Mouse (Mus musculus): ENCODE data around the gene Pnrc2. TPM values are rescaled to one million over a fixed set of nuclear protein-coding genes. Genes with fewer than 3 reads are reported as not detected.

Pnrc2 gene
- polyA plus RNA-seq, 1 experiment from 2014 or later = 133 TPM

GRCm38 (mm10) chr4:135899050-135899448 lies 25.4 kb upstream of the Pnrc2 start:
- Histone ChIP-seq H3K9ac (ENCODE audit: low read depth, low read length) (no peak overlapping the region), H3K27me3 (replicated peaks; ENCODE audit: control insufficient read depth, insufficient read depth, low read length) (no peaks in the 10 kb centered on the region), H3K4me2 (no peak overlapping the region; the same call in 1 of the 2 replicates), H3K4me1 (replicated peaks; ENCODE audit: control insufficient read depth, insufficient read depth, low read length) (peaks cover 42% of the 10 kb centered on the region), H3K27ac (ENCODE audit: low read depth, low read length) (no peak overlapping the region; the same call in 1 of the 2 replicates), H3K36me3 (ENCODE audit: control insufficient read depth, insufficient read depth, low read length) (no peaks in the 10 kb centered on the region), H3K9me3 (ENCODE audit: control insufficient read depth, low read length) (no peaks in the 10 kb centered on the region), H3K4me3 (ENCODE audit: low read depth, low read length) (no peak overlapping the region)
- ATAC-seq (replicated peaks; ENCODE audit: low FRiP score) = no peak
- no peak for DNase-seq (ENCODE audit: low spot score)
- WGBS = 74% methylated on average over 7 of the region's 7 CpGs

- no peaks in the 10 kb centered on the region for H3K36me3 ChIP-seq (ENCODE audit: control insufficient read depth, insufficient read depth, low read length)
- H3K4me2 ChIP-seq = peak overlapping the region; percentile 64
- no peak for DNase-seq (ENCODE audit: low spot score)
- 26% methylated on average over 8 of the region's 9 CpGs for WGBS
- ATAC-seq (replicated peaks; ENCODE audit: low FRiP score) = peak; percentile 95
- no peak overlapping the region for H3K4me3 ChIP-seq (ENCODE audit: low read depth, low read length)
- H3K27ac ChIP-seq (ENCODE audit: low read depth, low read length) = peak overlapping the region; percentile 73
- peak overlapping the region; percentile 38 for H3K9ac ChIP-seq (ENCODE audit: low read depth, low read length)
- H3K27me3 ChIP-seq (replicated peaks; ENCODE audit: control insufficient read depth, insufficient read depth, low read length) = no peaks in the 10 kb centered on the region
- H3K4me1 ChIP-seq (replicated peaks; ENCODE audit: control insufficient read depth, insufficient read depth, low read length) = peaks cover 42% of the 10 kb centered on the region
- no peaks in the 10 kb centered on the region for H3K9me3 ChIP-seq (ENCODE audit: control insufficient read depth, low read length)
Measured at GRCm38 (mm10) chr4:135898380-135899049, 24.9 kb upstream of the Pnrc2 start.

- no peaks in the 10 kb centered on the region for H3K27me3 ChIP-seq (replicated peaks; ENCODE audit: control insufficient read depth, insufficient read depth, low read length)
- 50% methylated on average over 6 of the region's 6 CpGs for WGBS
- H3K9me3 ChIP-seq (ENCODE audit: control insufficient read depth, low read length) = no peaks in the 10 kb centered on the region
- peaks cover 49% of the 10 kb centered on the region for H3K4me1 ChIP-seq (replicated peaks; ENCODE audit: control insufficient read depth, insufficient read depth, low read length)
- peak overlapping the region; percentile 41 for H3K4me3 ChIP-seq (ENCODE audit: low read depth, low read length)
- peak overlapping the region; percentile 64 for H3K4me2 ChIP-seq
- H3K9ac ChIP-seq (ENCODE audit: low read depth, low read length) = peak overlapping the region; percentile 61
- DNase-seq (ENCODE audit: low spot score) = peak; percentile 29
- H3K27ac ChIP-seq (ENCODE audit: low read depth, low read length) = peak overlapping the region; percentile 75
- no peaks in the 10 kb centered on the region for H3K36me3 ChIP-seq (ENCODE audit: control insufficient read depth, insufficient read depth, low read length)
- ATAC-seq (replicated peaks; ENCODE audit: low FRiP score) = no peak
Measured at GRCm38 (mm10) chr4:135896157-135896556, 22.5 kb upstream of the Pnrc2 start.

- H3K4me2 ChIP-seq = peak within 1 kb of the TSS; percentile 64
- H3K9ac ChIP-seq (ENCODE audit: low read depth, low read length) = peak within 1 kb of the TSS; percentile 61
- 28% methylated on average over 8 of the region's 8 CpGs for WGBS
- H3K4me3 ChIP-seq (ENCODE audit: low read depth, low read length) = peak within 1 kb of the TSS; percentile 41
- DNase-seq (ENCODE audit: low spot score) = peak; percentile 38
- H3K36me3 ChIP-seq (ENCODE audit: control insufficient read depth, insufficient read depth, low read length) = no peaks in the 10 kb centered on the region
- H3K4me1 ChIP-seq (replicated peaks; ENCODE audit: control insufficient read depth, insufficient read depth, low read length) = peaks cover 49% of the 10 kb centered on the region
- peak within 1 kb of the TSS; percentile 75 for H3K27ac ChIP-seq (ENCODE audit: low read depth, low read length)
- no peaks in the 10 kb centered on the region for H3K27me3 ChIP-seq (replicated peaks; ENCODE audit: control insufficient read depth, insufficient read depth, low read length)
- no peaks in the 10 kb centered on the region for H3K9me3 ChIP-seq (ENCODE audit: control insufficient read depth, low read length)
- peak; percentile 36; the same call in 1 of the 2 replicates for ATAC-seq (replicated peaks; ENCODE audit: low FRiP score)
Measured at GRCm38 (mm10) chr4:135895071-135895571, 21.5 kb upstream of the Pnrc2 start, which contains the start of gene Cnr2. Gene Cnr2 (plus strand): TSS chr4:135895394.

- Histone ChIP-seq H3K9ac (ENCODE audit: low read depth, low read length) (no peak overlapping the region), H3K4me1 (replicated peaks; ENCODE audit: control insufficient read depth, insufficient read depth, low read length) (peaks cover 36% of the 10 kb centered on the region), H3K9me3 (ENCODE audit: control insufficient read depth, low read length) (no peaks in the 10 kb centered on the region), H3K27me3 (replicated peaks; ENCODE audit: control insufficient read depth, insufficient read depth, low read length) (no peaks in the 10 kb centered on the region), H3K4me2 (peak overlapping the region; percentile 2; the same call in 1 of the 2 replicates), H3K4me3 (ENCODE audit: low read depth, low read length) (no peak overlapping the region), H3K36me3 (ENCODE audit: control insufficient read depth, insufficient read depth, low read length) (no peaks in the 10 kb centered on the region), H3K27ac (ENCODE audit: low read depth, low read length) (peak overlapping the region; percentile 21; the same call in 1 of the 2 replicates)
- ATAC-seq (replicated peaks; ENCODE audit: low FRiP score) (peak; percentile 70), DNase-seq (ENCODE audit: low spot score) (no peak)
- 34% methylated on average over 4 of the region's 4 CpGs for WGBS
Measured at GRCm38 (mm10) chr4:135892884-135893283, 19.2 kb upstream of the Pnrc2 start.

- no peaks in the 10 kb centered on the region for H3K9me3 ChIP-seq (ENCODE audit: control insufficient read depth, low read length)
- WGBS = 60% methylated on average over 2 of the region's 2 CpGs
Measured at GRCm38 (mm10) chr4:135891539-135891938, 17.9 kb upstream of the Pnrc2 start.

GRCm38 (mm10) chr4:135889884-135890283 lies 16.2 kb upstream of the Pnrc2 start:
- ATAC-seq (replicated peaks; ENCODE audit: low FRiP score) = peak; percentile 78
- H3K27ac ChIP-seq (ENCODE audit: low read depth, low read length) = no peak overlapping the region
- H3K4me3 ChIP-seq (ENCODE audit: low read depth, low read length) = no peak overlapping the region
- no peaks in the 10 kb centered on the region for H3K27me3 ChIP-seq (replicated peaks; ENCODE audit: control insufficient read depth, insufficient read depth, low read length)
- DNase-seq (ENCODE audit: low spot score) = no peak
- 4% methylated on average over 4 of the region's 4 CpGs for WGBS
- H3K9me3 ChIP-seq (ENCODE audit: control insufficient read depth, low read length) = no peaks in the 10 kb centered on the region
- H3K36me3 ChIP-seq (ENCODE audit: control insufficient read depth, insufficient read depth, low read length) = no peaks in the 10 kb centered on the region
- no peak overlapping the region for H3K4me2 ChIP-seq
- no peak overlapping the region for H3K9ac ChIP-seq (ENCODE audit: low read depth, low read length)
- peaks cover 9% of the 10 kb centered on the region for H3K4me1 ChIP-seq (replicated peaks; ENCODE audit: control insufficient read depth, insufficient read depth, low read length)

More at GRCm38 (mm10) chr4:135891539-135891938, 17.9 kb upstream of the Pnrc2 start:
- Histone ChIP-seq H3K4me3 (ENCODE audit: low read depth, low read length) (no peak overlapping the region), H3K4me2 (no peak overlapping the region), H3K27ac (ENCODE audit: low read depth, low read length) (no peak overlapping the region), H3K4me1 (replicated peaks; ENCODE audit: control insufficient read depth, insufficient read depth, low read length) (peaks cover 24% of the 10 kb centered on the region), H3K36me3 (ENCODE audit: control insufficient read depth, insufficient read depth, low read length) (no peaks in the 10 kb centered on the region), H3K27me3 (replicated peaks; ENCODE audit: control insufficient read depth, insufficient read depth, low read length) (no peaks in the 10 kb centered on the region), H3K9ac (ENCODE audit: low read depth, low read length) (no peak overlapping the region)
- no peak for ATAC-seq (replicated peaks; ENCODE audit: low FRiP score)
- DNase-seq (ENCODE audit: low spot score) = no peak

GRCm38 (mm10) chr4:135889146-135889883 lies 15.7 kb upstream of the Pnrc2 start:
- Histone ChIP-seq H3K4me3 (ENCODE audit: low read depth, low read length) (no peak overlapping the region), H3K4me2 (no peak overlapping the region), H3K27ac (ENCODE audit: low read depth, low read length) (no peak overlapping the region), H3K4me1 (replicated peaks; ENCODE audit: control insufficient read depth, insufficient read depth, low read length) (peaks cover 7% of the 10 kb centered on the region), H3K9ac (ENCODE audit: low read depth, low read length) (no peak overlapping the region), H3K36me3 (ENCODE audit: control insufficient read depth, insufficient read depth, low read length) (no peaks in the 10 kb centered on the region), H3K9me3 (ENCODE audit: control insufficient read depth, low read length) (no peaks in the 10 kb centered on the region), H3K27me3 (replicated peaks; ENCODE audit: control insufficient read depth, insufficient read depth, low read length) (no peaks in the 10 kb centered on the region)
- ATAC-seq (replicated peaks; ENCODE audit: low FRiP score) = no peak
- 80% methylated on average over 7 of the region's 7 CpGs for WGBS
- DNase-seq (ENCODE audit: low spot score) = no peak
